Mouse (Mus musculus) CH12.LX (cell line): ENCODE results near the gene Gucy2d. TPM values are rescaled to one million over a fixed set of nuclear protein-coding genes. Genes with fewer than 3 reads are reported as not detected.

Experiments used
- DNase-seq: peaks from one replicate; pipeline ENCODE4 v3.0.0-alpha.2; 2013; ENCODE audit errors: extremely low read depth
- H3K27ac ChIP-seq: 2 replicates; pipeline ENCODE4 v1.5.1; 2012; ENCODE audit warnings: low read depth, mild to moderate bottlenecking, control low read depth, moderate library complexity; ENCODE audit not compliant: insufficient read depth
- H3K27me3 ChIP-seq: replicated peaks from 2 replicates; pipeline ENCODE3; 2012; ENCODE audit warnings: inconsistent platforms
- H3K36me3 ChIP-seq, 2 experiments: replicated peaks in 1 of 2; 2 replicates each; pipeline versions ENCODE3 to v1.6.1; 2012; ENCODE audit warnings: inconsistent platforms in 1 of 2, low read length in 1 of 2, mild to moderate bottlenecking in 1 of 2, mixed read lengths in 1 of 2, moderate library complexity in 1 of 2; ENCODE audit not compliant: control insufficient read depth in 1 of 2, insufficient read depth in 1 of 2
- H3K4me1 ChIP-seq, 2 experiments: 2 replicates each; pipeline ENCODE4 v1.6.1; 2012; ENCODE audit warnings: inconsistent platforms in 1 of 2, moderate library complexity in 1 of 2; ENCODE audit not compliant: insufficient read depth in 2 of 2, control insufficient read depth in 1 of 2
- H3K4me2 ChIP-seq: 2 replicates; pipeline ENCODE4 v1.6.1; 2012; ENCODE audit warnings: low read depth, mild to moderate bottlenecking, control low read depth; ENCODE audit not compliant: poor library complexity, insufficient read depth, severe bottlenecking
- H3K4me3 ChIP-seq, 3 experiments: fragments of 150-350 bp in 1 of 3; sonication (generic) in 1 of 3; replicated peaks in 1 of 3; 2 replicates each; pipeline versions ENCODE3 to v1.5.1; 2011 to 2012; ENCODE audit warnings: low read depth in 2 of 3, low read length in 2 of 3, mild to moderate bottlenecking in 2 of 3, moderate library complexity in 2 of 3, control low read depth in 1 of 3, improper control_type of control experiment in 1 of 3, inconsistent platforms in 1 of 3, mixed read lengths in 1 of 3; ENCODE audit not compliant: poor library complexity in 1 of 3
- H3K79me2 ChIP-seq: replicated peaks from 2 replicates; pipeline ENCODE4 v1.6.1; 2012; ENCODE audit warnings: mild to moderate bottlenecking, moderate library complexity; ENCODE audit not compliant: control insufficient read depth, poor library complexity, insufficient read depth, severe bottlenecking; ENCODE audit errors: extremely low read depth
- H3K9ac ChIP-seq: 2 replicates; pipeline ENCODE4 v1.6.1; 2012; ENCODE audit warnings: low read depth, mild to moderate bottlenecking, control low read depth, moderate library complexity; ENCODE audit not compliant: insufficient read depth
- H3K9me3 ChIP-seq: replicated peaks from 2 replicates; pipeline ENCODE3; 2012; ENCODE audit warnings: low read length, inconsistent platforms, mixed read lengths
- CHD1 ChIP-seq: IDR thresholded peaks from 2 replicates; pipeline ENCODE4 v1.6.1; 2012; ENCODE audit warnings: low read depth, low read length, improper control_type of control experiment, inconsistent platforms
- CHD2 ChIP-seq: IDR thresholded peaks from 2 replicates; pipeline ENCODE4 v1.6.1; 2011; ENCODE audit warnings: low read length, improper control_type of control experiment
- ETS1 ChIP-seq: conservative IDR thresholded peaks from 2 replicates; pipeline ENCODE4 v1.6.1; 2012; ENCODE audit warnings: low read depth, mild to moderate bottlenecking, inconsistent platforms, low read length, improper control_type of control experiment, moderate library complexity
- HCFC1 ChIP-seq: IDR thresholded peaks from 2 replicates; pipeline ENCODE4 v1.6.1; 2012; ENCODE audit warnings: low read depth, mild to moderate bottlenecking, inconsistent platforms, low read length, improper control_type of control experiment
- KAT2A ChIP-seq: IDR thresholded peaks from 2 replicates; pipeline ENCODE4 v1.6.1; 2012; ENCODE audit warnings: low read length, improper control_type of control experiment, inconsistent platforms; ENCODE audit not compliant: insufficient replicate concordance
- MAZ ChIP-seq: IDR thresholded peaks from 2 replicates; pipeline ENCODE4 v1.6.1; 2012; ENCODE audit warnings: low read depth, mild to moderate bottlenecking, inconsistent platforms, low read length, improper control_type of control experiment, moderate library complexity
- MXI1 ChIP-seq: IDR thresholded peaks from 2 replicates; pipeline ENCODE4 v1.6.1; 2011; ENCODE audit warnings: mild to moderate bottlenecking, low read depth, low read length, improper control_type of control experiment
- MYC ChIP-seq: IDR thresholded peaks from 2 replicates; pipeline ENCODE4 v1.6.1; 2011; ENCODE audit warnings: low read depth, mild to moderate bottlenecking, improper control_type of control experiment, low read length
- RAD21 ChIP-seq: IDR thresholded peaks from 2 replicates; pipeline ENCODE4 v1.6.1; 2011; ENCODE audit warnings: low read depth, mild to moderate bottlenecking, low read length, improper control_type of control experiment, moderate library complexity
- USF2 ChIP-seq: conservative IDR thresholded peaks from 2 replicates; pipeline ENCODE4 v1.6.1; 2011; ENCODE audit warnings: low read depth, low read length, improper control_type of control experiment
- ZKSCAN1 ChIP-seq: IDR thresholded peaks from 2 replicates; pipeline ENCODE4 v1.6.1; 2012; ENCODE audit warnings: low read depth, inconsistent platforms, low read length, improper control_type of control experiment, borderline replicate concordance
- ZMIZ1 ChIP-seq: IDR thresholded peaks from 2 replicates; pipeline ENCODE4 v1.6.1; 2012; ENCODE audit warnings: low read depth, mild to moderate bottlenecking, inconsistent platforms, low read length, improper control_type of control experiment
- ZNF384 ChIP-seq: IDR thresholded peaks from 2 replicates; pipeline ENCODE4 v1.6.1; 2012; ENCODE audit warnings: low read depth, low read length, improper control_type of control experiment, inconsistent platforms
- dilution Hi-C: fragments of 300-500 bp; cut with MboI; formaldehyde crosslinking; loops from 2 replicates; pipeline ENCODE4 v1.14.3; 2020; ENCODE audit warnings: low sequenced_read_pairs; ENCODE audit not compliant: extremely low pct_unique_long_range_greater_than_20kb, extremely low pct_ligation_motif_present
- in situ Hi-C: fragments of 300-500 bp; cut with MboI; formaldehyde crosslinking; loops from 3 replicates; pipeline ENCODE4 v1.14.3; 2019; ENCODE audit warnings: low sequenced_read_pairs, low pct_ligation_motif_present, low pct_unique_long_range_greater_than_20kb, mixed read lengths
- polyA plus RNA-seq: library from polyadenylated mRNA; unstranded; fragments of >175 nt; gene quantifications from 2 replicates; pipeline ENCODE4 v1.2.1, GENCODE M21; 2012; ENCODE audit warnings: low read depth; ENCODE audit not compliant: insufficient read length
- total RNA-seq, 2 experiments: library from RNA; depleted of rRNA; stranded (reverse); fragments of 300-350 nt in 1 of 2; fragments of >200 nt in 1 of 2; gene quantifications; 2 replicates each; pipeline ENCODE4 v1.2.3; 2012 to 2014

The Gucy2d gene
- total and polyA plus RNA-seq, 3 experiments, result not detected

- H3K9ac ChIP-seq, result no peak overlapping the region
- H3K27ac ChIP-seq, result no peak overlapping the region
- TF ChIP-seq MAZ (no peak), RAD21 (no peak), MXI1 (no peak), ZMIZ1 (no peak), CHD1 (no peak), MYC (no peak)
- H3K4me2 ChIP-seq, result no peak overlapping the region
- no peaks in the 10 kb centered on the region for H3K79me2 ChIP-seq
- in situ Hi-C loops (no loop called here), dilution Hi-C loops (no loop called here)
- H3K4me3 ChIP-seq, result no peak overlapping the region
- DNase-seq, result no peak
- H3K4me1 ChIP-seq, result peaks cover 4 to 25% of the 10 kb centered on the region in 2 experiments
- H3K9me3 ChIP-seq, result no peaks in the 10 kb centered on the region
- H3K27me3 ChIP-seq, result no peaks in the 10 kb centered on the region
- H3K36me3 ChIP-seq, result peaks cover 22 to 33% of the 10 kb centered on the region in 2 experiments
Observed at GRCm38 (mm10) chr7:98503951-98504647, 63.9 kb downstream of the Gucy2d start.

- Histone ChIP-seq H3K4me1 (peaks cover 4 to 25% of the 10 kb centered on the region in 2 experiments), H3K9me3 (no peaks in the 10 kb centered on the region), H3K36me3 (peaks cover 15 to 25% of the 10 kb centered on the region in 2 experiments), H3K27me3 (no peaks in the 10 kb centered on the region), H3K9ac (no peak overlapping the region), H3K4me3 (no peak overlapping the region), H3K79me2 (no peaks in the 10 kb centered on the region), H3K27ac (no peak overlapping the region), H3K4me2 (no peak overlapping the region)
- in situ Hi-C loops, result no loop called here
- DNase-seq, result no peak
- dilution Hi-C loops, result no loop called here
- TF ChIP-seq USF2 (no peak), ZNF384 (peak; percentile 20; the same call in 1 of the 2 replicates), ZMIZ1 (no peak), ZKSCAN1 (no peak), KAT2A (no peak)
Observed at GRCm38 (mm10) chr7:98504726-98505314, 64.6 kb downstream of the Gucy2d start.

- TF ChIP-seq ETS1 (no peak), HCFC1 (no peak), CHD2 (no peak)
- Histone ChIP-seq H3K9ac (no peak overlapping the region), H3K79me2 (no peaks in the 10 kb centered on the region), H3K36me3 (peaks cover 9 to 17% of the 10 kb centered on the region in 2 experiments), H3K27me3 (no peaks in the 10 kb centered on the region), H3K27ac (no peak overlapping the region), H3K4me2 (no peak overlapping the region), H3K4me1 (peaks cover 10 to 28% of the 10 kb centered on the region in 2 experiments), H3K9me3 (no peaks in the 10 kb centered on the region), H3K4me3 (no peak overlapping the region)
- in situ Hi-C loops, result no loop called here
- dilution Hi-C loops, result no loop called here
- no peak for DNase-seq
Observed at GRCm38 (mm10) chr7:98505664-98506063, 65.4 kb downstream of the Gucy2d start.
